Mouse (Mus musculus) midbrain, embryonic 15.5 days (tissue): ENCODE measurements around the gene B4galt1. TPM values are rescaled to one million over a fixed set of nuclear protein-coding genes. Genes with fewer than 3 reads are reported as not detected.

Experiments used
- ATAC-seq: fragments of 200-750 bp; cut with Nextera tagmentation; replicated peaks from 2 replicates; pipeline ENCODE4 v1.8.0; 2017; ENCODE audit warnings: moderate TSS enrichment
- H3K27ac ChIP-seq: fragments of 300-500 bp; sonication (generic); 2 replicates; pipeline ENCODE4 v1.5.1; 2015; ENCODE audit warnings: mild to moderate bottlenecking, inconsistent platforms
- H3K27me3 ChIP-seq: fragments of 300-500 bp; sonication (generic); replicated peaks from 2 replicates; pipeline ENCODE4 v1.6.1; 2015; ENCODE audit warnings: inconsistent platforms
- H3K36me3 ChIP-seq: fragments of 300-500 bp; sonication (generic); replicated peaks from 2 replicates; pipeline ENCODE4 v1.6.1; 2015; ENCODE audit warnings: inconsistent platforms
- H3K4me1 ChIP-seq: fragments of 300-500 bp; sonication (generic); 2 replicates; pipeline ENCODE4 v1.6.1; 2015; ENCODE audit warnings: inconsistent platforms
- H3K4me2 ChIP-seq: fragments of 300-500 bp; sonication (generic); 2 replicates; pipeline ENCODE4 v1.6.1; 2015; ENCODE audit warnings: inconsistent platforms, mild to moderate bottlenecking, moderate library complexity
- H3K4me3 ChIP-seq: fragments of 300-500 bp; sonication (generic); 2 replicates; pipeline ENCODE4 v1.5.1; 2015; ENCODE audit warnings: mild to moderate bottlenecking, inconsistent platforms
- H3K9ac ChIP-seq: fragments of 300-500 bp; sonication (generic); 2 replicates; pipeline ENCODE4 v1.6.1; 2015; ENCODE audit warnings: mild to moderate bottlenecking, inconsistent platforms
- H3K9me3 ChIP-seq: fragments of 300-500 bp; sonication (generic); 2 replicates; pipeline ENCODE4 v1.6.1; 2016; ENCODE audit warnings: inconsistent platforms
- WGBS: fragments of 180-500 bp; shearing (Covaris S2); methylation state at CpG from one replicate; pipeline ENCODE4 v1.1.7; 2015; ENCODE audit warnings: mixed read lengths; 5-methylcytosine and 5-hydroxymethylcytosine counted together
- polyA plus RNA-seq: library from polyadenylated mRNA; unstranded; fragments of >200 nt; fragmentation: Nextera tagmentation; extraction: Ambion mirVana; gene quantifications from 2 replicates; pipeline ENCODE4 v1.2.1, GENCODE M21; 2015

The B4galt1 gene
- 7.5 and 7.8 TPM in 2 replicates for polyA plus RNA-seq

DNA sequence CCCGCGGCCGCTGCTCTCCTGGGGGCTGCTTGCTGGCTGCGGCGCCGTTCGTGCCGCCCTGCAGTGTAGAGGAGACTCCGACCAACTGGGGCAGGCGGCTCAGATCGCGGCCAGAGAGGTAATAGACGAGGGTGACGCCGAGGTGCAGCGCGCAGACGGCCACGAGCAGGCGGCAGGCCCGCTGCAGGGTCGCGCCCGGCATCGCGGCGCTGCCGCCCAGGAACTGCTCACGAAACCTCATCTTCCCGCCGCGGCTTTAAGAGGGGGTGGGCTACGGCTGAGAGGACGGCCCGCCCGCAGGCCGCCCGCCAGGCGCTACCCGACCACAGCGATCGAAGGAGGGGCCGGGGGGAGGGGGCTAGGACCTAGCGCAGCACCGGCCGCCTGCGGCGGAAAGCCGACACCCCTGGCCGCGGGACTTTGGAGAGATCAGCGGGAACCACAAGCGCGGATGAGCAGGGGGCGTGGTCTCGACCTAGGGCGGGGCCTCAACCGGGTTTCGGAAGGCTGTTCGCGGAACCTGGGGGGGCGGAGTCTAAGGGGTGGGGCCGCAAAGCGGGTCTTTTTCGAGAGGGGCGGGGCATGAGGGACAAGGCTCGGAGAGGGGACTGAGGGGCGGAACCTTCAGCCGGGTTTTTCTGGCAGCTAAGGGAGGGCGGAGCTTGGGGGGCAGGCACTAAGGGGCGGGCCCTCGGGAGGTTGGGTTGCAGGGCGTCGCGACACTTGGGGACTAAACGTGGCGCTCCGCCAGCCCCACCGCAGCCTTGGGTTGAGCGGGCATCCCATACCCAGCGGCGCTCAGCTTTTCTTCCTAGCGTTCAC is at the start of gene B4galt1:
Gene B4galt1 (minus strand): TSS at position 441 of the 822 bp plus-strand sequence.
- Histone ChIP-seq H3K9ac (peak within 1 kb of the TSS; percentile 73), H3K27ac (peak within 1 kb of the TSS; percentile 80), H3K36me3 (no peaks in the 10 kb centered on the region), H3K4me2 (peak within 1 kb of the TSS; percentile 89), H3K9me3 (no peaks in the 10 kb centered on the region), H3K27me3 (no peaks in the 10 kb centered on the region), H3K4me1 (peaks cover 33% of the 10 kb centered on the region), H3K4me3 (peak within 1 kb of the TSS; percentile 60)
- WGBS = under 1% methylated on average over 83 of the region's 83 CpGs
- peak; percentile 95 for ATAC-seq

DNA sequence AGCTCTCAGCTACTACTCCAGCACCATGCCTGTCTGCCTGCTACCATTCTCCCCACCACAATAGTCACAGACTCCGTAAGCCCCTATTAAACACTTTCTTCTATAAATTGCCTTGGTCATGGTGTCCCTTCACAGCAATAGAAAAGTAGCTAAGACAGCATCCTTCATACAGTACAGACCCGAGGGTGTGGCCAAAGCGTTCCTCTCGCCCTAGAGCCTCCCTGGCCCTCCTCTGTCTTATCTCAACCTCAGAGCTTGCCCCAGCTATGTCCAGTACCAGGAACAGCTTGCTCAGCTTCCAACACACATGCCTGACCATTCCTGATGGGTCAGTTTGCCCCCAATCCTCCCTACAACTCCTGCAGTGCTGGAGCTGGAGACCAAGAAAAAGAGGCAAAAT is 46.8 kb upstream of the B4galt1 start:
- H3K4me2 ChIP-seq = no peak overlapping the region
- H3K4me3 ChIP-seq = no peak overlapping the region
- no peak overlapping the region for H3K27ac ChIP-seq
- H3K4me1 ChIP-seq = no peaks in the 10 kb centered on the region
- no peak overlapping the region for H3K9ac ChIP-seq
- H3K36me3 ChIP-seq = no peaks in the 10 kb centered on the region
- 91% methylated on average over 4 of the region's 4 CpGs for WGBS
- ATAC-seq = no peak
- H3K27me3 ChIP-seq = no peaks in the 10 kb centered on the region
- H3K9me3 ChIP-seq = no peaks in the 10 kb centered on the region

DNA sequence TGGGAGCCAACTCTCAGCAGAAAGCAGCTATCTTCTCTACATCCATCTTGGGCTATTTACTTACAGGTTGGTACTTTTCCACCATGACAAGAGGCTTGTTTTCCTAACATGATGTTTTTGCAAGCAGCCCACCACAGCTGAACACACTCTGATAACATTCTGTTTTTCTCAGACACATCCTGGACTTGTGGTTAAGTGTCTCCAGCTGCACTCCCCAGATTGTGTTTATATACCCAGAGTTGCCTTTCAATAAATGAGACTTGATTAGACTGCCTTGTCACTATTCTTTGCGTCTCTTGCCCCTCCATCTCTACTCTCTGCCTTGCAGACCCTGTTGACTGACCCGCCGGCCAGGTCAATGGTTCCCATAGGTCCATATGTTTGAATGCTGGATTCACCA is 46.3 kb upstream of the B4galt1 start:
- Histone ChIP-seq H3K27me3 (no peaks in the 10 kb centered on the region), H3K4me3 (no peak overlapping the region), H3K36me3 (no peaks in the 10 kb centered on the region), H3K9ac (no peak overlapping the region), H3K4me2 (no peak overlapping the region), H3K9me3 (no peaks in the 10 kb centered on the region), H3K4me1 (no peaks in the 10 kb centered on the region), H3K27ac (no peak overlapping the region)
- 96% methylated on average over 3 of the region's 3 CpGs for WGBS
- ATAC-seq = no peak

DNA sequence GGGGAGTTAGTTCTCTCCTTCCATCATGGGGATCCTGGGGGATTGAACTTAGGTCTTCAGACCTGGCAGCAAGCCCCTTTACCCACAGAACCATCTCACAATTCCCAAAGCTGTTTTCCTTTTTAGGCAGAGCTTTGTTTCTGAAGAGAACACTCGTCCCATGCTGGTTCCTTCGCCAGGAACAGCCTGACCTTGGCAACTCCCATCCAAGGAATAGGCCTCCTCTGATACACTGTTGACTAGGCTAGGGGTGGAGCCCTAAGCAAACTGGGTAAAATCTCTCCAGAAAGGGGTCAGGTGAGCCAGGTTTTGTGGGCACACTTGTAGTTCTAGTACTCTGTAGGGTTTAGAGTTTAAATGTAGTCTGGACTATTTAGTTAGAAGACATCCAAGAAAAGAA is 45.5 kb upstream of the B4galt1 start:
- H3K27me3 ChIP-seq = no peaks in the 10 kb centered on the region
- H3K4me1 ChIP-seq = no peaks in the 10 kb centered on the region
- WGBS = 66% methylated on average over 2 of the region's 2 CpGs
- H3K36me3 ChIP-seq = no peaks in the 10 kb centered on the region
- no peak for ATAC-seq
- no peak overlapping the region for H3K4me3 ChIP-seq
- H3K4me2 ChIP-seq = no peak overlapping the region
- H3K27ac ChIP-seq = no peak overlapping the region
- H3K9ac ChIP-seq = no peak overlapping the region
- no peaks in the 10 kb centered on the region for H3K9me3 ChIP-seq

DNA sequence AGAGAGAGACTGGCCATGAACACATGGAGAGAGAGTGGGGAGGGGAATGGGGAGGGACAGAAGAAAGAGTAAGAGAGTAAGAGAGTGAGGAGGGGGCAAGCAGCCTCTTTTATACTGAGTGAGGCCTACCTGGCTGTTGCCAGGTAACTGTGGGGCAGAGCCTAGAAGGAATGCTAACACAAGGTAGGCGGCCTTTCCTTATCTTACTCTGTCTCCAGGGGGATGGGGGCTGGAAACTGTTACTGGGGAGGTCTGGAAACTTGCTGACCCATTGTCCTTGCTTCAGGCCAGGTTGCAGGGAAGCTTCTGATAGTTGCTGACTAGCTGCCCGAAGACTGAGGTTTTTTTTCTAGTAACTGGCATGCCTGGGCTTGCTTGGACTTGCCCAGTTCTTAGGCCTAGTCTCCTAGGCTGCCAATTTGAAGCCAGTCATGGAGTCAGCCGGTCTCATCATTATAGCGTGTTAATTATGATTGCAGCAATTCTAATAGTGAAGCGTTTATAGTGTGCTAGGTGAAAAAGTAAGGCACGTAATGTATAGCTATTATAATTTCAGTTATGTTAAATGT is 44.8 kb upstream of the B4galt1 start:
- no peak for ATAC-seq
- no peak overlapping the region for H3K4me2 ChIP-seq
- 80% methylated on average over 6 of the region's 6 CpGs for WGBS

DNA sequence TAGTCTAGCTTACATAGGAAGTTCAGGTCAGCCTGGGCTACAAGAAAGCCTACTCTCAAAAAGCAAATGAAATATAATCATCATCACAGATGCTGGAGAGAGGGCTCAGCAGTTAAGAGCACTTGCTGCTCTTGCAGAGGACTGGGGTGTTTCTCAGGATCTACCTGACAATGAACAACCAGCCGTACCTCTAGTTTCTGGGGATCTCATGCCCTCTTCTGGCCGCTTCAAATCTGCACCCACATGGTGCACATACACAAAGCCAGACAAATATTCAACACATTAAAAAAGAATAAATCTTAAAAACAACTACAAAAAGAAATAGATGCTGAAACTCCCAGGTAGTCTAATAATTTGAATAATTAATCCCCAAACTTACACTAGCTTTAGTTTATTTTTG is 41.8 kb upstream of the B4galt1 start:
- H3K4me2 ChIP-seq = no peak overlapping the region
- ATAC-seq = no peak
- no peaks in the 10 kb centered on the region for H3K27me3 ChIP-seq
- H3K36me3 ChIP-seq = no peaks in the 10 kb centered on the region
- no peak overlapping the region for H3K9ac ChIP-seq
- no peak overlapping the region for H3K27ac ChIP-seq
- WGBS = 89% methylated on average over 2 of the region's 2 CpGs
- no peak overlapping the region for H3K4me3 ChIP-seq
- no peaks in the 10 kb centered on the region for H3K4me1 ChIP-seq
- H3K9me3 ChIP-seq = no peaks in the 10 kb centered on the region

More for the DNA sequence above, 44.8 kb upstream of the B4galt1 start:
- no peak overlapping the region for H3K4me3 ChIP-seq
- H3K36me3 ChIP-seq = no peaks in the 10 kb centered on the region
- no peak overlapping the region for H3K9ac ChIP-seq
- no peaks in the 10 kb centered on the region for H3K4me1 ChIP-seq
- H3K9me3 ChIP-seq = no peaks in the 10 kb centered on the region
- H3K27ac ChIP-seq = no peak overlapping the region
- H3K27me3 ChIP-seq = no peaks in the 10 kb centered on the region

DNA sequence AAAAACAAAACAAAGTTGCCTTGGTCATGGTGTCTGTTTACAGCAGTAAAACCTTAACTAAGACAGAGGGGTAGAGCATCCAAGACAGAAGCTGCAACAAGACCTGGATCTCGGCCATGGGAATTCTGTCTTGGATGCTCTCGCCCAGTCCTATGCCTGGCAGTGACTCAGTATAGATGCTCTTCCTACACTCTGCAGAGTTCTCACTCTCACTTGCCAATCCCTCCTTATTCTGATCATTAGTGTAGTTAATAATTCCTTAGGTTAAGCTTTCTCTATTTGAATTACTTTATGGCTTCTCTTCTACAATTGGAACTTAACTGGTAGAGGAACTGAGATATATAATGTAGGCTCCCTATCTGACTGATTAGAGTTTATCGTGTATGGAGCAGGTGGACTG is 41.3 kb upstream of the B4galt1 start:
- ATAC-seq = no peak
- 97% methylated on average over 3 of the region's 3 CpGs for WGBS
- Histone ChIP-seq H3K4me2 (no peak overlapping the region), H3K9ac (no peak overlapping the region), H3K4me1 (no peaks in the 10 kb centered on the region), H3K27ac (no peak overlapping the region), H3K4me3 (no peak overlapping the region), H3K36me3 (no peaks in the 10 kb centered on the region), H3K27me3 (no peaks in the 10 kb centered on the region), H3K9me3 (no peaks in the 10 kb centered on the region)

DNA sequence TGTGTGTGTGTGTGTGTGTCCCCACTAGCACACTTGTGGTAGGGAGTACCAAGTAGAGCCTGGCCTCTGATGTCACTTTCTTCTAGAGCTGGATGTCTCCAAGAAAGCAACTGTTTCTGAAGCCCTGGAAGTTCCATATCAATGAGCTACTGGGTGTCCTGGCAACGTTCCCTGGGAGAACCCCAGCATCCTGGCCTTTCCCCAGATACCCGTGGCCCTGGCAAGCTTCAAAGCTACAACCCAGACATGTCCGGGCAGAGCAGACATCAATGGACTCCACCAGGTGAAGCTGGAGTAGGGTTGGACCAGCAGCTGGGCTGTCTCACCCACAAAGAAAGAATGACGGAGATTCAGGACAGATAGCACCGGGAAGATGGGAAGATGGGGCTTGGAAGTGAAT is 37.4 kb upstream of the B4galt1 start:
- Histone ChIP-seq H3K27me3 (no peaks in the 10 kb centered on the region), H3K36me3 (no peaks in the 10 kb centered on the region), H3K4me2 (no peak overlapping the region), H3K9me3 (no peaks in the 10 kb centered on the region), H3K4me3 (no peak overlapping the region), H3K4me1 (no peaks in the 10 kb centered on the region), H3K9ac (no peak overlapping the region), H3K27ac (no peak overlapping the region)
- no peak for ATAC-seq
- 83% methylated on average over 5 of the region's 5 CpGs for WGBS

DNA sequence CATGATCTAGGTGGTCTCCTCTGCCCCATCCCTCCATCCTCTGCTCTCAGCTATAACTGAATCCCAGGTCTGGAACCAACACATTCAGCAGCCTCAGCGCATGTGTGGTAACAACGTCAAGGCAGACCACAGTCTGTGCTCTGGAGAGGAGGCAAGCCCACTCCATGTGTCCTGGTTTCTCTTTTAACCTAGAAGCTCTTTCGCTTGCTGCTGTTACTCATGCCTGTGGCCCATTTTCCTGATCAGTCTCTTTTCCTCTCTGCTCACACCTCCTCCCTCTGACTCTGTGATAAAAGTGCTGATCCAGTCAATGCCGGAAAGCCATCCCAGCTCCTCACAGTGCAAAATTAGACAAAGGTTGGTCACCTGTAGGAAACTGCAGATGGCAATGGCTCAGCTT is 36.2 kb upstream of the B4galt1 start:
- no peak for ATAC-seq
- no peak overlapping the region for H3K4me2 ChIP-seq
- H3K27me3 ChIP-seq = no peaks in the 10 kb centered on the region
- WGBS = 87% methylated on average over 4 of the region's 4 CpGs
- no peaks in the 10 kb centered on the region for H3K36me3 ChIP-seq
- no peak overlapping the region for H3K9ac ChIP-seq
- H3K4me1 ChIP-seq = no peaks in the 10 kb centered on the region
- no peak overlapping the region for H3K4me3 ChIP-seq
- H3K9me3 ChIP-seq = no peaks in the 10 kb centered on the region
- H3K27ac ChIP-seq = no peak overlapping the region

DNA sequence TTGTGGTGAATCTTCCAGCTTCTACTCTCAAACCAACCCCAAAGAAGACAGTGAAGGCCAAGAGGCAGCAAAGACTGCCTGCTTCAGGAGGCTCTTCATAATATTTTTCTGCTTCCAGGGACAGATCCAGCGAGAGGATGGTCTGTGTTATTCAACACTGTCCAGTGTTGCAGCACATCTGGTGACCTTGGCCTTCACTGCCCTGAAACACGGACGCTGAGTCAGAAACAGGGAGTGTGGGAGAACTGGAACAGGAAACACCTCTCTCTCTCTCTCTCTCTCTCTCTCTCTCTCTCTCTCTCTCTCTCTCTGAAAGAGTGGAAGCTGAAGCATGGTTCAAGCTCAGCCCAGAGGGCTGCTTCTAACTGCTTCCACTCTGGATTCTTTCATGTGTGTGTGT is 35.4 kb upstream of the B4galt1 start:
- Histone ChIP-seq H3K9me3 (no peaks in the 10 kb centered on the region), H3K27ac (no peak overlapping the region), H3K4me1 (no peaks in the 10 kb centered on the region), H3K27me3 (no peaks in the 10 kb centered on the region), H3K4me3 (no peak overlapping the region), H3K9ac (no peak overlapping the region), H3K36me3 (no peaks in the 10 kb centered on the region), H3K4me2 (no peak overlapping the region)
- 60% methylated on average over 3 of the region's 3 CpGs for WGBS
- ATAC-seq = no peak

DNA sequence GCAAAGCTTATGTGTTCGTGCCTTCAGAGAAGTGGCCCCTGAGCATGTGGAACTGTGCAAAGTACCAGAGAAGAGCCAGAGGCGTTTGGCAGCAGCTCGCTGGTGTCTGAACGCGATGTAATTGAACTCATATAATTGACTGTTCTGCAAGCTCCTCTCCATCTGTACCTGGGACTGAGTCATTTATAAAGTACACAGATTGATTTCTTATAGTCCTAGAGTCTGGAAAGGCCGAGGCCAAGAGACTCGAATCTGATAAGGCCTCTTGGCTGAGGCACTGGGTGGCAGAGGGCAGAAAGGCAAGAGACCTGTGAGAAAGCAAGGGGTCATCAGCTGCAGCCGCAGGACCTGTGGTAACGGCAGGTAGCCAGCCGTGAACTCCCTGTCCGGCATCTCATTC is 35.0 kb upstream of the B4galt1 start:
- no peak overlapping the region for H3K9ac ChIP-seq
- H3K27me3 ChIP-seq = no peaks in the 10 kb centered on the region
- H3K36me3 ChIP-seq = no peaks in the 10 kb centered on the region
- no peak overlapping the region for H3K27ac ChIP-seq
- no peak for ATAC-seq
- no peaks in the 10 kb centered on the region for H3K9me3 ChIP-seq
- WGBS = 84% methylated on average over 11 of the region's 11 CpGs
- no peaks in the 10 kb centered on the region for H3K4me1 ChIP-seq
- no peak overlapping the region for H3K4me2 ChIP-seq
- H3K4me3 ChIP-seq = no peak overlapping the region

DNA sequence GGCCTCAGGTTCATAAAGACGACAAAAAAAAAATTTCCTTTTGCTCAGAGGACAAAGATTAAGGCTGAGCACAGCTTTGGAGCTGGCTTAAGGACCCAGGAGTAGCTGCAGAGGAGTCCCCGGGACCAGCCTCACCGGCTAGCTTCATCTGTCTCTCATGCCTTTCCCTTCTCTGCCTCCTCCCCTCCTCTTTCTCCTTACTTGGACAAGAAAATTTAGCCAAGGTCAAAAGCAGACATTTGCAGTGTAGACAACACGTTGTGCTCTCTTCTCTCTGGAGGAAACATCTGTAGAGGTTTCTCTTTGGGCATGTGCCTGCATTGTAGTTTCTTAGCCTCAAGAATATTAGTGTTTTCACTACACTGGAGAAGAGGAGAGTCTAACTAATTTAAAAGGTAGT is 32.1 kb upstream of the B4galt1 start:
- 80% methylated on average over 4 of the region's 4 CpGs for WGBS
- Histone ChIP-seq H3K4me1 (no peaks in the 10 kb centered on the region), H3K9ac (no peak overlapping the region), H3K4me3 (no peak overlapping the region), H3K27ac (no peak overlapping the region), H3K36me3 (no peaks in the 10 kb centered on the region), H3K27me3 (no peaks in the 10 kb centered on the region), H3K9me3 (no peaks in the 10 kb centered on the region), H3K4me2 (no peak overlapping the region)
- no peak for ATAC-seq

DNA sequence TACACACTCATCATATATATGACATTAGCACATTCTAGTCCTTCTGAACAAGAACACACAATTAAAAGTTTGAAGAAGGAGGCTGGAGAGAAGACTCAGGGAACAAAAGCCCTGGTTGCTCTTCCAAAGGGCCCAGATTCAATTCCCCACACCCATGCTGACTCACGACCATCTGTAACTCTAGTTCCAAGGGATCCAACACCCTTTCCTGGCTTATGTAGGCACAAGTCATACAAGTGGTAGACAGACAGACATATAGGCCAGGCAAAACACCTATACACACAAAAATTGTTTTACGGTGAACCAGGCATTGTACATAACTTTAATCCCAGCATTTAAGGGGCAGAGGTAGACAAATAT is 31.3 kb upstream of the B4galt1 start:
- no peak for ATAC-seq
- 83% methylated on average over 2 of the region's 2 CpGs for WGBS
- no peak overlapping the region for H3K4me2 ChIP-seq
- no peaks in the 10 kb centered on the region for H3K36me3 ChIP-seq
- H3K4me1 ChIP-seq = no peaks in the 10 kb centered on the region
- H3K9ac ChIP-seq = no peak overlapping the region
- H3K27ac ChIP-seq = no peak overlapping the region
- H3K4me3 ChIP-seq = no peak overlapping the region
- H3K27me3 ChIP-seq = no peaks in the 10 kb centered on the region
- no peaks in the 10 kb centered on the region for H3K9me3 ChIP-seq
